ENCODE assay signal across 8 mouse cellular contexts in the genomic region with DNA sequence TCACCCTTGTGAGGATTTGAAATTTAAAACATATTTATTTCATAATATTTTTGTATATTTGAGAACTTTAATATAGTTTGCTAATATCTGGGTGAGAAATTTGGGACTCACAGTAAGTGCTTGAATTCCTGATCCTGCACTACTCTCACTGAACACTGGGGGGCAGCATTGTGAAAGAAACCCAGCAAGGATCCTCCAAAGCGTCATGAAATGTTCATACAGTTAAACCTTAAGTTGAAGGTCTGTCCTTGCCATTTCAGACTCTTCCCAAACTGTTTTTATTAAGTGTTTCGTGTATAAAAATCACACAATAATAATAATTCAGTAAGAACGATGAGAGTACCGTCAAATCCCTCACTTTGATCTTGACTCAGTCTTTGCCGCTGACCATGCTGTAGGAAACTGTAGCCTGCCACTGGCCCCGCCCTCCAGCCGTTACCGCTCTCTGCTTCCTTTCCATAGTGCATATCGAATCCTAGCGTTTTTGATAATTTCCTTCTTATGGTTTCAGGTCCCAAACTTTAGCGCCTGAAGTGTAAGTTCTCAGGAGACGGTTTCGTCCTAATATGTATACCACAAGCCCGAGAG. TPM values are rescaled to one million over a fixed set of nuclear protein-coding genes. Genes with fewer than 3 reads are reported as not detected.
DNase-seq lines count a peak whose midpoint lies in the region; ATAC-seq lines count a peak whose summit lies in the region.

No protein-coding gene starts in this region.

- peak; percentile 90 for ATAC-seq in megakaryocyte progenitor cell, adult 5-6 weeks (replicated peaks; ENCODE audit: poor library complexity)

- peak; percentile 88 for DNase-seq in ZHBTc4 (ENCODE audit: low read depth, low spot score)
- DNase-seq in cerebellum, postnatal 4 days (ENCODE audit: low spot score in 2 of 2): peak; percentile 83 to 88
- DNase-seq in gastrocnemius, adult 8-10 months (ENCODE audit: low spot score in 2 of 2): peak; percentile 59 to 61
- DNase-seq in induced T-regulatory cell, adult 2 months (ENCODE audit: low read depth): peak; percentile 93
- DNase-seq in left cerebral cortex, adult 8-10 months (ENCODE audit: low spot score in 2 of 2): peak; percentile 44 to 79
- DNase-seq in right cerebral cortex, postnatal 14 days: peak; percentile 75
- DNase-seq in urinary bladder, postnatal 25 days (ENCODE audit: low spot score): peak; percentile 81

RNA-seq across cellular contexts. Expression of a gene that starts 39.4 kb away (rescaled TPM):
- not detected for total RNA-seq in gastrocnemius, adult 8-10 months (2022)
- under 1 TPM; 0.13 to 0.27 (median 0.25) TPM for total RNA-seq in left cerebral cortex, adult 8-10 months (2022)
- total RNA-seq in megakaryocyte progenitor cell, adult 5-6 weeks (2015): not detected in 2 replicates
- total RNA-seq in megakaryocyte progenitor cell, adult 5-6 weeks (2017): not detected in 2 replicates

Comparison
In these comparisons a context has a peak if more than half of its experiments do, and no peak if none do; other contexts are left out.
1. Peak in every context shown above with its lines: DNase-seq and ATAC-seq.